Mouse (Mus musculus) ES-E14 (cell line): ENCODE results near the gene Cdh22.

Source experiments
- CHD2 ChIP-seq: IDR thresholded peaks from 2 replicates; pipeline ENCODE4 v1.6.1; 2014; ENCODE audit warnings: mild to moderate bottlenecking, low read depth, low read length, inconsistent platforms
- HCFC1 ChIP-seq: IDR thresholded peaks from 2 replicates; pipeline ENCODE4 v1.6.1; 2012; ENCODE audit warnings: low read length, inconsistent platforms, borderline replicate concordance; ENCODE audit not compliant: insufficient read depth
- ZC3H11A ChIP-seq: IDR thresholded peaks from 2 replicates; pipeline ENCODE4 v1.6.1; 2012; ENCODE audit warnings: low read depth, mild to moderate bottlenecking, inconsistent platforms, low read length, borderline replicate concordance

DNA sequence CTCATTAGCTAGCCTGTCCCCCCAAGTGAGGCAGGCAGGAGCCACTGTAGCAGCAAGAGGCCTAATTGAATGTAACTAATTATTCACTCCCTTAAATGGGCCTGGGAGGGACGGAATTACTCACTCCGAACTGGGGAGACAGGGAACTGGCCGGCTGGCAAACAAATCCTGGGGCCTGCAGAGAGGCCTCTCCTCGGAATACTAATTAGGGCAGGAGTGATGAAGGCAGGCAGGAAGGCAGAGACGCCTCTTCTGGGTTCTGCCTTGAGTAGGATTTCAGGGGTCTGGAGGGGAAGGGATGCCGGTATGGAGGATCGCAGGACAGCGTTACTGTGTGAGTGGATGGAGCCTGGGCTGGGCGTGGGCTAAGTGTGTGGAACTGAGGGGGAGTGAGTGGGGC, 157.6 kb downstream of the Cdh22 start:
- TF ChIP-seq ZC3H11A: no peak
- TF ChIP-seq HCFC1: no peak
- no peak for TF ChIP-seq CHD2
